Mouse (Mus musculus): ENCODE data around the gene Lpcat3.
A peak's percentile ranks its signal among the peaks of the same experiment; 100 is the strongest.
"Not testable (repeated sequence)": the region's sequence is repeated elsewhere in the genome, so short reads cannot be mapped to it uniquely, and the experiment has no call there.

Lpcat3 gene

DNA sequence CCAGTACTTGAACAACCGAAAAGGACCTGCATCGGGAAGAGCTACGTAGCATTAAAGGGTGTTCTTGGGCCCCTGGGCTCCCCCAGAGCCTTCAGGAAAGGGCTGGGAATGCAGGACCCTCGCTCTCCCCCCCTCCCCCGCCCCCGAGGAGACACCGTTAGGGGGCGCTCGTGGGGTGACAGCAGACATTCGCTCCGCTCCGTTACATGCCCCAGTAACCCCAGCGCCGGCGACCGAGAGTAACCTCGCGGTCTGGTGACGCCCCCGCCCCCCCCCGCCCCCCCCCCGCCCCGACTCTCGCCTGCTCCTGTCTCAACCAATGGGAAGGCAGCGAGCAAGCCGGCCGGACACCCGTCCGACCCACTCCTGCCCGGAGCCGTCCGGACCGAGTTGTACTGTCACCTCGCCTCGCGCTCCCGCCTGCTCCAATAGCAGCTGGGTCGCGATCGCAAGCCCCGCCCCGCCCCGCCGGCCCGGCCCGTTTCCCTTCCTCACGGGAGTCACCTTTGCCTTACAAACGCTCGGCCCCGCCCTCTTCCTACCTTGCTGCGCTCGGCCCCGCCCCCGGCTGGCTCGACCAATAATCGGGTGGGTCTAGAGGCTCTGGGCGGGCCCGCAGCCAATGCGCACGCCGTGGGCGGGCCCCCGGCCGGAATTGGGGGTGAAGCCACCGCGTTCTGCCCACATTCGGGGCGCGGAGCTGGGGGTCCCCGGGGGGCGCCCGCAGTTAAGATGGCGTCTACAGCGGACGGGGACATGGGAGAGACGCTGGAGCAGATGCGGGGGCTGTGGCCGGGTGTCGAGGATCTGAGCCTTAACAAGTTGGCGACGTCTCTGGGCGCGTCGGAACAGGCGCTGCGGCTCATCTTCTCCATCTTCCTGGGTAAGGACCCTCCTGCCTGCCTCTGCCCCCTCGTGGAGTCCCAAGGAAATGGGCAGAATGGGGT lies at the start of gene Lpcat3:
Lpcat3 (plus strand) TSS at position 551 of the 947 bp plus-strand sequence.
- peak; percentile 94 to 98 for DNase-seq (ENCODE audit: low spot score in 2 of 2)

DNA sequence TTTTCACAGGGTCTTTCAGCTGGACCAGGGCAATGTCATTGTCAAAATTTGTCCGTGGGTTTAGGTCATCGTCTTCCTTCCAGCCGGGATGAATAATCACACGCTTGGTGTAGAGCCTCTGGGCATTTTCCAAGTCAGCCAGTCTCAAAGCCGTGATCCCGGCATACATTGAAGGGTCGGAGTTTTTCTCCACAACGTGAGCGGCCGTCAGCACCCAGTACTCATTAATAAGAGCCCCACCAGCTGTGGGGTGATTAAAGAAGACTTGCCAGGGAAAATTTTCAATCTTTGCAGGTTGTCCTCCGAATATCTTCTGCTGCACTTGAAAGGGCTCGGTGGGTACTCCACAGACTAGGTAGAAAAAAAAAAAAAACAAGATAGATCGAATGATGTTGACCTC lies 37.2 kb upstream of the Lpcat3 start:
- no peak for DNase-seq (ENCODE audit: low spot score in 2 of 2)

DNA sequence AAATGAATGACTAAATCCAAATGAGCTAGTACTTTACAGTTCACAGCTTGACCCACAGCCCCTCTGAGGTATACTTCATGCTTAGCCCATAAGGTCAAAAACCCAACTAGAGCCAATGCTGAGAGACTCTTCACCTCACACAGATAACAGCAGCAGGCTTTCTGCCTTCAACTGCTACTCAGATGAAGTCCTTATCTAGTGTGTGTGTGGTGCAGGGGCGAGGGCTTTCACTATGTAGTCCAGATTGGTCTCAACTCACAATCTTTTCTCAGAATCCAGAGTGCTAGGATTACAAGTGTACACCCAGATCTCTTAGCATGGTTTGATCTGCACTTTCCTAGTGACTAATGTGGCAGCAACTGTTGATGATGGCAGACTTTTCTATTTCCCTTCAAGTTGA lies 36.6 kb upstream of the Lpcat3 start:
- DNase-seq (ENCODE audit: low spot score in 2 of 2) = not testable (repeated sequence)

- DNase-seq (ENCODE audit: low spot score in 2 of 2) = no peak
Observed at GRCm38 (mm10) chr6:124630763-124631162, 32.1 kb upstream of the Lpcat3 start.

GRCm38 (mm10) chr6:124635985-124636384 lies 26.8 kb upstream of the Lpcat3 start, which contains the start of gene C1s2:
C1s2 (minus strand) TSS chr6:124636085.
- DNase-seq (ENCODE audit: low spot score in 2 of 2) = not testable (repeated sequence)

- not testable (repeated sequence) for DNase-seq (ENCODE audit: low spot score in 2 of 2)
Observed at GRCm38 (mm10) chr6:124636858-124637460, 25.9 kb upstream of the Lpcat3 start.

- DNase-seq (ENCODE audit: low spot score in 2 of 2) = no peak
Observed at GRCm38 (mm10) chr6:124640041-124640440, 22.8 kb upstream of the Lpcat3 start.

- peak in 1 of 2 experiments; percentile 51 for DNase-seq (ENCODE audit: low spot score in 2 of 2)
Observed at GRCm38 (mm10) chr6:124640997-124641396, 21.8 kb upstream of the Lpcat3 start.

GRCm38 (mm10) chr6:124646394-124646793 lies 16.4 kb upstream of the Lpcat3 start:
- DNase-seq (ENCODE audit: low spot score in 2 of 2) = no peak

DNA sequence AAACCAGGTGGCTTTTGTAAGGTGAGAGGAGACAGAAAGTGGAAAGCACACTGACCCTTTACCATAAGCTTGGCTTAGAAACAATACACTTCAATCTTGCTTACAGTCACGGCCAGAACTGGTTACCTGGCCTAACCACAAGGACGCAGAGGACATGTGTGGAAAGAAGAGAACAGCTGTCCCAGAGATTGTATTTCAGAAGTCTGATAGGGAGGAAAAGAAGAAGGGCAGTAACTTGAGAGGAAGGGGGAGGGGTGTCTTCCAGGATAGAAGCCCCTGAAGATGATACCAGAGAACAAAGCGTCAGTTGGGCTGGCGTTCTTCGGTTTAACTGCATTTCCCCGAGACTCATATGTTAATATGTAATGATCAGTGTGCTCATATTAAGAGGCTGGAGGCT lies 6.9 kb upstream of the Lpcat3 start:
- no peak for DNase-seq (ENCODE audit: low spot score in 2 of 2)

DNA sequence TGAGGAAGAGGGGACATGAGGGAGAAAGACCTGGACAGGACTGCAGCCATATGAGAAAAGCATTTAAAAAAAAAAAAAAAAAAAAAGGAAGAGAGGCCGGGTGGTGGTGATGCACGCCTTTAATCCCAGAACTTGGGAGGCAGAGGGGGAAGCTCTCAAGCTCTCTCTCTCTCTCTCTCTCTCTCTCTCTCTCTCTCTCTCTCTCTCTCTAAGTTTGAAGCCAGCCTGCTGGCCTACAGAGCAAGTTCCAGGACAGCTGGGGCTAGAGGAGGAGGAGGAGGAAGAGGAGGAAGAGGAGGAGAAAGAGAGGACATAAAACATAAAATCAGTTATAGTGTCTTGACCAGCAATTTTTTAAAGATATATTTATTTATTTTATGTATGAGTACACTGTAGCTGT lies 4.8 kb upstream of the Lpcat3 start:
- no peak for DNase-seq (ENCODE audit: low spot score in 2 of 2)

GRCm38 (mm10) chr6:124661156-124661806 lies 1.5 kb upstream of the Lpcat3 start:
- DNase-seq (ENCODE audit: low spot score in 2 of 2) = no peak

- DNase-seq (ENCODE audit: low spot score in 2 of 2) = no peak
Observed at GRCm38 (mm10) chr6:124661995-124662394, 832 bp upstream of the Lpcat3 start.

- DNase-seq (ENCODE audit: low spot score in 2 of 2) = no peak
Observed at GRCm38 (mm10) chr6:124663424-124663795, 583 bp downstream of the Lpcat3 start.

GRCm38 (mm10) chr6:124664256-124664655 lies 1.4 kb downstream of the Lpcat3 start:
- no peak for DNase-seq (ENCODE audit: low spot score in 2 of 2)

DNA sequence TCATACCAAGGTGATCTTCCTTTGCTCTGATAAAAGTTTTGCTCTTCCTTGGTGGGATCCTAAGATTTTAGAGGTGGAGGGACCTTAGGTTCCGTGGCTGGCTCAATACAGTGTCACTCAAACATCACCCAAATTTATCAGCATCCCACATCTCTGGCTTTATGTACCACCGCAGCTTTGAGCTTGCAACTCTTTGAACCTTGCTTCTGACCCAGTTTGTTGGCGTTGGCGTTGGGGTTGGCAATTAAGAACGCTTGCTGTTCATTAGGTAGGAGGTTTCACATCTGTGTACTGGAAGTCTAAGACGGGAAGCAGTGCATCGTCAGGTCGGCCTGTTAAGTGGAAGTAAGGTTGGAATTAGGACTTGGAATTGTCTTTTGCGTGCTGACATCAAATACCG lies 2.2 kb downstream of the Lpcat3 start:
- DNase-seq (ENCODE audit: low spot score in 2 of 2) = no peak

GRCm38 (mm10) chr6:124669234-124669859 lies 6.5 kb downstream of the Lpcat3 start:
- DNase-seq (ENCODE audit: low spot score in 2 of 2) = no peak

DNA sequence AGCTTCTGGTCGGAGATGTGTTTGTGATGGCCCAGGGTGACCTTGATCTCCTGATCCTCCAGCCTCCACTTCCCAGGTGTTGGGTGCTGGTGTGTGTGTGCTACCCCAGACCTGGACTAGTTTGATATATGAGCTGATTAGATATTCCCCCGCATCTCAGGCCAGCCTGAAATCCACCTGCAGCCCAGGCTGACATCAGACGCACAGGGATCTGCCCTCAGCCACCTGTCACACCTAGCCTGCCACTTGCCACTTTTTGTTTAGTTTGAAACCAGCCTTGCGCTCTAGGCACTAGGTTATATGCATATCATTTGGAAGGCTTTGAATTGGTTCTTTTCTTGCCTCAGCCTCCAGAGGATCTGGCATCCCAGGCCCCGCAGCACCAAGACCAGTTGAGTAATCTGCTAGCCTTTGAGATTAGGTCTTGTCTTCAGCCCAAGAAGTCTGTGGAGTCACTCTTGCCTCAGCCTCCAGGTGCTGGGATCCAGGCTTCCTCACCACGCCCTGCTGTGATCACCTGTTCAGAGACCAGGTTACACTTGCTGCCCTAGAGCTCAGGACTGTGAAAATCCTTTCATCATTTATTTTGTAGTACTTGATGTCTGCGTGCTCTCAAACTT lies 7.6 kb downstream of the Lpcat3 start:
- DNase-seq (ENCODE audit: low spot score in 2 of 2) = no peak

- no peak for DNase-seq (ENCODE audit: low spot score in 2 of 2)
Observed at GRCm38 (mm10) chr6:124672100-124672499, 9.3 kb downstream of the Lpcat3 start.

DNA sequence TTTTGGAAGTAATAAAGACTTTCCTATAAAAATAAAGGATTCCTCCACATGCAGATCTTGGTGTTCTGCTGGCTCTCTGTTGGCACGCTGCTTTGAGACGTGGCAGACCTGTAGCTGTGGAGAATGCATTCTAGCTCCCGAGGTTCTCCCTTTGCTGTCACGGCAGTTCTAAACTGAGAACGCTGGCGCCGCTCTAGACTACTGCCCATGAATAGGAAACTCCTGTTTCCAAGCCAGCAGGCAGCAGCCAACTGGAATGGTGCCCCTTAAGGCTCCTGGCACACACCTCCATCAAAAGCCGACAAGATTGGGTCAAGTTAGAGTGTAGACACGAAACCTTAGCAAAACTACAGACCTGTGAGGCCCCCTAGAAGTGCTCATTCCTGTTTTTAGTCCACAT lies 10.8 kb downstream of the Lpcat3 start:
- DNase-seq (ENCODE audit: low spot score in 2 of 2) = no peak

DNA sequence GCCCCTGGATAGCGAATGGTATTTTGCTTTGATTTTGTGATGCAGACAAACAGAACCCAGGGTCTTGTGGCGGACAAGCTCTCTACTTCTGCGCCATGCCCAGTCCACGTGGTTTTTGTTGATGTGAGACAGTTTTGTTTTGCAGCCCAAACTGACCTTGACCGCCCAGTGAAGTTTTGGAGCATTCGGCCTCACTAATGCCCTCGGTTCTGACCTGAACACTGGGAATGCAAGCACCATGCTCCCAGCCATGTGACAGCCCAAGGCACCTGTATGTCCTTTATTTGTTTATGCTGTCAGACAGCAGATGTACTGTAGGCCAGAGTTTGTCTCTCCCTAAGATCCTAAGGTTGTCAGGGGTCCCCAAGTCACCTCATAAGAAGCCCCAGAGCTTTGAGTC lies 11.8 kb downstream of the Lpcat3 start:
- DNase-seq (ENCODE audit: low spot score in 2 of 2) = no peak

DNA sequence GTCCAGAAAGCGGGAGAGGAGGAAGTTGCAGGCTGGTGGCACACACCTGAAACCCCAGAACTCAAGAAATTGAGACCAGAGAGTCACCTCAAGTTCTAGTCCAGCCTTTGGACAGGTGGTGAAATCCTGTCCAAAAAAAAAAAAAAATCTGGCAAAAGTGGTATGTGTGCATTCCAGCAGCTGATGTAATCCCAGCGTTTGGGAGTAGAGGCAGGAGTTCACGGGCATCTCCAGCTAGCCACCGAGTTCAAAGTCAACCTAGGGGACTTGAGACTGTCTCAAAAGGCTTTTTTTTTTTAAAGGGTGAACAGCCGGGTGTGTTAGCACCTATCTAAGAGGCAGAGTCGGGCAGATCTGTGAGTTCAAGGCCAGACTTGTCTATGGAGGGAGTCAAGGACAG lies 13.3 kb downstream of the Lpcat3 start:
- DNase-seq (ENCODE audit: low spot score in 2 of 2) = no peak

Measured in cerebellum, postnatal 4 days (tissue).